Mouse (Mus musculus) olfactory bulb, adult 2 months (tissue): ENCODE data around the gene Fstl4. TPM values are rescaled to one million over a fixed set of nuclear protein-coding genes. Genes with fewer than 3 reads are reported as not detected.

Experiments used
- H3K27ac ChIP-seq: fragments of 200-500 bp; 2 replicates; pipeline ENCODE4 v1.5.1; 2012; ENCODE audit warnings: low read depth, low read length; ENCODE audit not compliant: insufficient read depth
- H3K4me1 ChIP-seq: fragments of 200-500 bp; 2 replicates; pipeline ENCODE4 v1.6.1; 2012; ENCODE audit warnings: low read length; ENCODE audit not compliant: control insufficient read depth, insufficient read depth
- H3K4me3 ChIP-seq: fragments of 200-500 bp; 2 replicates; pipeline ENCODE4 v1.5.1; 2012; ENCODE audit warnings: mild to moderate bottlenecking, low read depth, low read length, moderate library complexity; ENCODE audit not compliant: insufficient read depth
- CTCF ChIP-seq: fragments of 200-500 bp; IDR thresholded peaks from 2 replicates; pipeline ENCODE4 v1.5.1; 2012; ENCODE audit warnings: low read depth, mild to moderate bottlenecking, low read length, moderate library complexity; ENCODE audit not compliant: insufficient read depth
- POLR2A ChIP-seq: fragments of 200-500 bp; IDR thresholded peaks from 2 replicates; pipeline ENCODE4 v1.6.1; 2012; ENCODE audit warnings: mild to moderate bottlenecking, low read depth, low read length, moderate library complexity; ENCODE audit not compliant: insufficient read depth
- WGBS: fragments of 180-500 bp; shearing (Covaris S2); methylation state at CpG from one replicate; pipeline ENCODE4 v1.1.7; 2018; 5-methylcytosine and 5-hydroxymethylcytosine counted together
- polyA plus RNA-seq: library from polyadenylated mRNA; stranded (reverse); fragments of >200 nt; gene quantifications from 2 replicates; pipeline ENCODE4 v1.2.4, GENCODE M21; 2012; ENCODE audit warnings: low replicate concordance; ENCODE audit not compliant: missing spikeins, insufficient read depth, insufficient read length

The Fstl4 gene
- polyA plus RNA-seq, 1 experiment = not detected

- Histone ChIP-seq H3K4me1 (no peaks in the 10 kb centered on the region), H3K27ac (no peak overlapping the region), H3K4me3 (no peak overlapping the region)
- 50% methylated on average over 9 of the region's 9 CpGs for WGBS
- TF ChIP-seq POLR2A = no peak
- no peak for TF ChIP-seq CTCF
Observed at GRCm38 (mm10) chr11:53210876-53211275, 446.4 kb downstream of the Fstl4 start.

DNA sequence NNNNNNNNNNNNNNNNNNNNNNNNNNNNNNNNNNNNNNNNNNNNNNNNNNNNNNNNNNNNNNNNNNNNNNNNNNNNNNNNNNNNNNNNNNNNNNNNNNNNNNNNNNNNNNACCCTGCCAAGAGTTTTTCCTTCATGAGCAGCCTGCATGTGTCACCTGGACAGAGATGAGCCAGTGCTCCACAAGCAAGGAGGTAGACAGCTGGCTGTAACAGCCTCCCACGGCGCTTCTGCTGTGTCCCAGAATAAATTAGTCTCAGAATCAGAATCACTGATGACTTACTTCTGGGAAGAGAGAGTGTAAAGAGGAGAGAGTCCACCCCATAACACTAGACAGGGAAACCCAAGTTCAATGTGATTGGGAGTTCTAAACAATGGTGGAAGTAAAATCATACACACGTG is 464.6 kb downstream of the Fstl4 start:
- TF ChIP-seq POLR2A (no peak), CTCF (no peak)
- 86% methylated on average over 3 of the region's 3 CpGs for WGBS
- Histone ChIP-seq H3K27ac (no peak overlapping the region), H3K4me1 (no peaks in the 10 kb centered on the region), H3K4me3 (no peak overlapping the region)

GRCm38 (mm10) chr11:53231836-53232235 is 467.4 kb downstream of the Fstl4 start:
- TF ChIP-seq POLR2A (no peak), CTCF (no peak)

GRCm38 (mm10) chr11:53233590-53233989 is 469.2 kb downstream of the Fstl4 start:
- no peaks in the 10 kb centered on the region for H3K4me1 ChIP-seq
- no peak overlapping the region for H3K4me3 ChIP-seq
- H3K27ac ChIP-seq = no peak overlapping the region
- no peak for TF ChIP-seq CTCF
- no peak for TF ChIP-seq POLR2A
- 84% methylated on average over 9 of the region's 9 CpGs for WGBS

More at GRCm38 (mm10) chr11:53231836-53232235, 467.4 kb downstream of the Fstl4 start:
- Histone ChIP-seq H3K4me3 (no peak overlapping the region), H3K27ac (no peak overlapping the region), H3K4me1 (no peaks in the 10 kb centered on the region)
- 33% methylated on average over 5 of the region's 5 CpGs for WGBS
